Mouse (Mus musculus): ENCODE measurements around the gene Lsm14a.

DNA sequence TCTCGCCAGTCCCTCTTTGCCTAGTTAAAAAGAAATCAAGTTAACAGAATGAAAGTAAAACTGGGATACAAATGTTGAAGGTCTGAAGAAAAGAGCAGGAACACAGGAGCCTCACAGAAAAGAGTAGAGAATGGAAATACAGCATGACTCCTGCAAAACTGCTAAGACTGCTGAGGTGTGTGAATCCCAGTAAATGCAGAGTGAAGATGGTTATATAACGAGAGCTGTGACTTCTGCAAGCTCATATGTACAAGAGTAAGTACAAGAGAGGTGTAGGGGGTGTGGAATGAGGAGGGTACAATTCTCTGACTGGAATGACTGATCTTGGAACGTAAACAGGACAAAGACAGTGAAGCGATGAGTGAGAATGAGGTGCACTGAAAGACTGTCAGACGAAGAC, 11.4 kb downstream of the Lsm14a start:
- TF ChIP-seq CTCF (IDR thresholded peaks at IDR 0.05; ENCODE audit: extremely low read depth, insufficient read depth, low read length): no peak
- TF ChIP-seq POLR2A (IDR thresholded peaks at IDR 0.05; ENCODE audit: extremely low read depth, insufficient read depth, low read length): no peak
